Mouse (Mus musculus): ENCODE measurements around the gene Aqp1.

DNA sequence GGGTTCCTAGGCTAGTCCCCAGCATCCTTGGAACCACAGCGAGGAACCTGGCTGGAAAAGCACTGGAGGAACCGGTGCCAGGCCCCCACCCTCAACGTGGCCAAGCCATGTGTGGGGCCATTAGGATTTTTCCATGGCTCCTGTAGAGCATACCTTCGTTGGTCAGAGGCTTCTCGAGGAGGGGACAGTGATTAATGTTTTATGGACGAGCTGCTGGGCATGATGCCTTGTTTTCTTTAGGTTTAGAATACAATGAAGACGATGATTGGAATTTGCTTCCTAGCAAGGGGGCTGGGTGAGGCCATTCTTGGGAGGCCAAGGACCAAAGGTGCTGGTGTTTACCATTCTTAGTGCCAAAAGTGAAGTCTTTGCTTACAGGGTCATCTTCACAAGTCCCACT is 15.5 kb downstream of the Aqp1 start:
- TF ChIP-seq CTCF (IDR thresholded peaks at IDR 0.05; ENCODE audit: borderline replicate concordance, insufficient read depth, low read depth, low read length) = no peak
- TF ChIP-seq POLR2A (IDR thresholded peaks at IDR 0.05; ENCODE audit: borderline replicate concordance, insufficient read depth, low read length) = no peak
